Mouse (Mus musculus): ENCODE results near the gene Rnf20.
"Not testable (repeated sequence)": the region's sequence is repeated elsewhere in the genome, so short reads cannot be mapped to it uniquely, and the experiment has no call there.

Rnf20 gene

GRCm38 (mm10) chr4:49631319-49632138 is at the start of gene Rnf20:
Gene Rnf20, plus strand, starts transcription at chr4:49632006.
- DNase-seq (ENCODE audit: low read depth, low spot score), result peak; percentile 96

GRCm38 (mm10) chr4:49583965-49584831 is 47.6 kb upstream of the Rnf20 start:
- DNase-seq (ENCODE audit: low read depth, low spot score), result no peak

- DNase-seq (ENCODE audit: low read depth, low spot score), result no peak
Measured at GRCm38 (mm10) chr4:49585524-49586101, 46.2 kb upstream of the Rnf20 start.

- DNase-seq (ENCODE audit: low read depth, low spot score), result no peak
Measured at GRCm38 (mm10) chr4:49586811-49587210, 45.0 kb upstream of the Rnf20 start.

GRCm38 (mm10) chr4:49590152-49590551 is 41.7 kb upstream of the Rnf20 start:
- DNase-seq (ENCODE audit: low read depth, low spot score), result no peak

GRCm38 (mm10) chr4:49596846-49597182 is 35.0 kb upstream of the Rnf20 start:
- DNase-seq (ENCODE audit: low read depth, low spot score), result peak; percentile 31

GRCm38 (mm10) chr4:49597183-49598100 is 34.4 kb upstream of the Rnf20 start, which contains the start of gene Tmem246:
Gene Tmem246, minus strand, starts transcription at chr4:49597876.
- peak; percentile 49 for DNase-seq (ENCODE audit: low read depth, low spot score)

- DNase-seq (ENCODE audit: low read depth, low spot score), result no peak
Measured at GRCm38 (mm10) chr4:49603161-49603560, 28.6 kb upstream of the Rnf20 start.

- no peak for DNase-seq (ENCODE audit: low read depth, low spot score)
Measured at GRCm38 (mm10) chr4:49604016-49604546, 27.7 kb upstream of the Rnf20 start.

GRCm38 (mm10) chr4:49604616-49605015 is 27.2 kb upstream of the Rnf20 start:
- DNase-seq (ENCODE audit: low read depth, low spot score), result no peak

GRCm38 (mm10) chr4:49605459-49605858 is 26.3 kb upstream of the Rnf20 start:
- no peak for DNase-seq (ENCODE audit: low read depth, low spot score)

GRCm38 (mm10) chr4:49616924-49617323 is 14.9 kb upstream of the Rnf20 start:
- DNase-seq (ENCODE audit: low read depth, low spot score), result no peak

GRCm38 (mm10) chr4:49619861-49620260 is 11.9 kb upstream of the Rnf20 start:
- DNase-seq (ENCODE audit: low read depth, low spot score), result not testable (repeated sequence)

- DNase-seq (ENCODE audit: low read depth, low spot score), result no peak
Measured at GRCm38 (mm10) chr4:49622272-49622671, 9.5 kb upstream of the Rnf20 start.

- DNase-seq (ENCODE audit: low read depth, low spot score), result no peak
Measured at GRCm38 (mm10) chr4:49623916-49624315, 7.9 kb upstream of the Rnf20 start.

GRCm38 (mm10) chr4:49624969-49625368 is 6.8 kb upstream of the Rnf20 start:
- not testable (repeated sequence) for DNase-seq (ENCODE audit: low read depth, low spot score)

- peak; percentile 78 for DNase-seq (ENCODE audit: low read depth, low spot score)
Measured at GRCm38 (mm10) chr4:49626973-49627372, 4.8 kb upstream of the Rnf20 start.

GRCm38 (mm10) chr4:49628941-49629340 is 2.9 kb upstream of the Rnf20 start:
- DNase-seq (ENCODE audit: low read depth, low spot score), result no peak

GRCm38 (mm10) chr4:49632139-49632481 is 304 bp downstream of the Rnf20 start:
- DNase-seq (ENCODE audit: low read depth, low spot score), result no peak

- no peak for DNase-seq (ENCODE audit: low read depth, low spot score)
Measured at GRCm38 (mm10) chr4:49637821-49638220, 6.0 kb downstream of the Rnf20 start.

GRCm38 (mm10) chr4:49639913-49640312 is 8.1 kb downstream of the Rnf20 start:
- DNase-seq (ENCODE audit: low read depth, low spot score), result no peak

Measured in ES-CJ7 (cell line).